Mouse (Mus musculus): Measurements from ENCODE around the gene Pus7.
A peak's percentile ranks its signal among the peaks of the same experiment; 100 is the strongest.

GRCm38 (mm10) chr5:23758633-23759032, 24.9 kb downstream of the Pus7 start:
- TF ChIP-seq CTCF (IDR thresholded peaks at IDR 0.05 in 2 of 3, conservative IDR thresholded peaks at IDR 0.05 in 1 of 3; ENCODE audit: control insufficient read depth in 1 of 3, insufficient read depth in 1 of 3, low read depth in 2 of 3, low read length in 3 of 3, poor library complexity in 1 of 3, severe bottlenecking in 1 of 3): peak; percentile 22 to 42 (median 41); a peak in 5 of 6 replicates
- no peak for TF ChIP-seq EP300 (IDR thresholded peaks at IDR 0.05; ENCODE audit: low read depth in 1 of 2, low read length in 2 of 2)
- no peak for TF ChIP-seq ZMIZ1 (IDR thresholded peaks at IDR 0.05; ENCODE audit: low read depth, low read length)
- no peak for TF ChIP-seq POLR2A (IDR thresholded peaks at IDR 0.05; ENCODE audit: control insufficient read depth in 1 of 2, insufficient read depth in 1 of 2, low read depth in 1 of 2, low read length in 2 of 2, poor library complexity in 1 of 2)
- no peak for TF ChIP-seq MAX (IDR thresholded peaks at IDR 0.05; ENCODE audit: low read length)

All from MEL (cell line).